Mouse (Mus musculus) lung, embryonic 14.5 days (tissue): Measurements from ENCODE around the gene Me3. TPM values are rescaled to one million over a fixed set of nuclear protein-coding genes. Genes with fewer than 3 reads are reported as not detected.
A peak's percentile ranks its signal among the peaks of the same experiment; 100 is the strongest.

ENCODE experiments used
- ATAC-seq: fragments of 200-750 bp; cut with Nextera tagmentation; 2 replicates; pipeline ENCODE4 v1.8.0; 2017; ENCODE audit warnings: mild to moderate bottlenecking, moderate TSS enrichment, moderate library complexity; ENCODE audit not compliant: insufficient read depth
- DNase-seq: peaks from one replicate; pipeline ENCODE4 v3.0.0-alpha.2; 2015
- H3K27ac ChIP-seq: fragments of 300-500 bp; sonication (generic); 2 replicates; pipeline ENCODE4 v1.5.1; 2014; ENCODE audit warnings: low read depth, mild to moderate bottlenecking, moderate library complexity
- H3K27me3 ChIP-seq: fragments of 300-500 bp; sonication (generic); 2 replicates; pipeline ENCODE4 v1.6.1; 2014; ENCODE audit warnings: low read length, control low read depth; ENCODE audit not compliant: insufficient read depth
- H3K36me3 ChIP-seq: fragments of 300-500 bp; sonication (generic); 2 replicates; pipeline ENCODE4 v1.6.1; 2014; ENCODE audit warnings: control low read depth; ENCODE audit not compliant: insufficient read depth
- H3K4me1 ChIP-seq: fragments of 300-500 bp; sonication (generic); 2 replicates; pipeline ENCODE4 v1.6.1; 2014; ENCODE audit warnings: antibody characterized with exemption, control low read depth; ENCODE audit not compliant: insufficient read depth
- H3K4me2 ChIP-seq: fragments of 300-500 bp; sonication (generic); 2 replicates; pipeline ENCODE4 v1.6.1; 2014; ENCODE audit warnings: mild to moderate bottlenecking
- H3K4me3 ChIP-seq: fragments of 300-500 bp; sonication (generic); 2 replicates; pipeline ENCODE4 v1.5.1; 2014; ENCODE audit warnings: low read depth, low read length
- H3K9ac ChIP-seq: fragments of 300-500 bp; sonication (generic); 2 replicates; pipeline ENCODE4 v1.6.1; 2014
- H3K9me3 ChIP-seq: fragments of 300-500 bp; sonication (generic); 2 replicates; pipeline ENCODE4 v1.6.1; 2016; ENCODE audit warnings: low read depth, low read length, control low read depth
- CTCF ChIP-seq: IDR thresholded peaks from 2 replicates; pipeline ENCODE4 v1.5.1; 2016; ENCODE audit warnings: antibody characterized with exemption, low read depth
- WGBS: fragments of 180-500 bp; shearing (Covaris S2); extraction: QIAGEN DNeasy Blood & Tissue Kit; methylation state at CpG from one replicate; pipeline ENCODE4 v1.1.7; 2014; 5-methylcytosine and 5-hydroxymethylcytosine counted together
- polyA plus RNA-seq: library from polyadenylated mRNA; unstranded; fragments of >200 nt; fragmentation: Nextera tagmentation; extraction: Ambion mirVana; gene quantifications from 2 replicates; pipeline ENCODE4 v1.2.1, GENCODE M21; 2014

Me3 gene
- polyA plus RNA-seq, 1 experiment from 2014 or later: 0.84 TPM

GRCm38 (mm10) chr7:89770021-89770420 lies 137.8 kb downstream of the Me3 start:
- TF ChIP-seq CTCF: no peak
- Histone ChIP-seq H3K27ac (peak overlapping the region; percentile 73), H3K9ac (no peak overlapping the region), H3K27me3 (no peaks in the 10 kb centered on the region), H3K4me3 (no peak overlapping the region), H3K9me3 (no peaks in the 10 kb centered on the region), H3K36me3 (no peaks in the 10 kb centered on the region), H3K4me2 (no peak overlapping the region), H3K4me1 (peaks cover 9% of the 10 kb centered on the region; the same call in 1 of the 2 replicates)
- DNase-seq: no peak
- peak; percentile 36; the same call in 1 of the 2 replicates for ATAC-seq
- 30% methylated on average over 6 of the region's 6 CpGs for WGBS

GRCm38 (mm10) chr7:89772906-89773305 lies 140.7 kb downstream of the Me3 start:
- Histone ChIP-seq H3K9ac (no peak overlapping the region), H3K4me3 (no peak overlapping the region), H3K36me3 (no peaks in the 10 kb centered on the region), H3K4me1 (peaks cover 9% of the 10 kb centered on the region; the same call in 1 of the 2 replicates), H3K9me3 (no peaks in the 10 kb centered on the region), H3K27me3 (no peaks in the 10 kb centered on the region), H3K4me2 (no peak overlapping the region), H3K27ac (no peak overlapping the region)
- ATAC-seq (no peak), DNase-seq (no peak)
- TF ChIP-seq CTCF: no peak
- 66% methylated on average over 5 of the region's 5 CpGs for WGBS

- no peak for TF ChIP-seq CTCF
- no peaks in the 10 kb centered on the region for H3K27me3 ChIP-seq
- no peaks in the 10 kb centered on the region for H3K36me3 ChIP-seq
- H3K4me3 ChIP-seq: no peak overlapping the region
- ATAC-seq: peak; percentile 68
- H3K27ac ChIP-seq: peak overlapping the region; percentile 15
- no peaks in the 10 kb centered on the region for H3K9me3 ChIP-seq
- peak; percentile 62 for DNase-seq
- peaks cover 9% of the 10 kb centered on the region; the same call in 1 of the 2 replicates for H3K4me1 ChIP-seq
- 0 out of 2 replicates have a peak overlapping the region, but pooled peaks have one; percentile 8 for H3K4me2 ChIP-seq
- no peak overlapping the region for H3K9ac ChIP-seq
- 60% methylated on average over 3 of the region's 3 CpGs for WGBS
Measured at GRCm38 (mm10) chr7:89773352-89773921, 141.2 kb downstream of the Me3 start.

GRCm38 (mm10) chr7:89773926-89774325 lies 141.7 kb downstream of the Me3 start:
- Histone ChIP-seq H3K9ac (no peak overlapping the region), H3K27me3 (no peaks in the 10 kb centered on the region), H3K9me3 (no peaks in the 10 kb centered on the region), H3K36me3 (no peaks in the 10 kb centered on the region), H3K4me2 (0 out of 2 replicates have a peak overlapping the region, but pooled peaks have one; percentile 8), H3K4me3 (no peak overlapping the region), H3K27ac (peak overlapping the region; percentile 15), H3K4me1 (peaks cover 8% of the 10 kb centered on the region; the same call in 1 of the 2 replicates)
- TF ChIP-seq CTCF: no peak
- 32% methylated on average over 2 of the region's 2 CpGs for WGBS
- DNase-seq (peak; percentile 39), ATAC-seq (peak; percentile 25; the same call in 1 of the 2 replicates)

- Histone ChIP-seq H3K4me2 (no peak overlapping the region), H3K9ac (no peak overlapping the region), H3K9me3 (no peaks in the 10 kb centered on the region), H3K4me1 (no peaks in the 10 kb centered on the region; the same call in 1 of the 2 replicates), H3K4me3 (no peak overlapping the region), H3K27me3 (no peaks in the 10 kb centered on the region), H3K27ac (no peak overlapping the region), H3K36me3 (no peaks in the 10 kb centered on the region)
- WGBS: 95% methylated on average over 2 of the region's 2 CpGs
- no peak for DNase-seq
- no peak for ATAC-seq
- no peak for TF ChIP-seq CTCF
Measured at GRCm38 (mm10) chr7:89775848-89776247, 143.7 kb downstream of the Me3 start.

GRCm38 (mm10) chr7:89781391-89781790 lies 149.2 kb downstream of the Me3 start:
- Histone ChIP-seq H3K36me3 (no peaks in the 10 kb centered on the region), H3K4me2 (no peak overlapping the region), H3K4me3 (no peak overlapping the region), H3K9me3 (no peaks in the 10 kb centered on the region), H3K27me3 (no peaks in the 10 kb centered on the region), H3K27ac (no peak overlapping the region), H3K4me1 (no peaks in the 10 kb centered on the region), H3K9ac (no peak overlapping the region)
- WGBS: 59% methylated on average over 1 of the region's 1 CpGs
- no peak for DNase-seq
- no peak for ATAC-seq
- no peak for TF ChIP-seq CTCF

- DNase-seq: no peak
- H3K36me3 ChIP-seq: no peaks in the 10 kb centered on the region
- no peak overlapping the region for H3K9ac ChIP-seq
- H3K4me1 ChIP-seq: no peaks in the 10 kb centered on the region
- H3K4me3 ChIP-seq: no peak overlapping the region
- TF ChIP-seq CTCF: no peak
- ATAC-seq: no peak
- H3K9me3 ChIP-seq: no peaks in the 10 kb centered on the region
- H3K27me3 ChIP-seq: no peaks in the 10 kb centered on the region
- H3K4me2 ChIP-seq: no peak overlapping the region
- no peak overlapping the region for H3K27ac ChIP-seq
- 82% methylated on average over 7 of the region's 7 CpGs for WGBS
Measured at GRCm38 (mm10) chr7:89787735-89788134, 155.5 kb downstream of the Me3 start.
